Mouse (Mus musculus): ENCODE data around the gene Atat1. TPM values are rescaled to one million over a fixed set of nuclear protein-coding genes. Genes with fewer than 3 reads are reported as not detected.

Atat1 gene
- total and polyA plus RNA-seq, 3 experiments, result 4.4 to 14.4 TPM; not detected in 1

DNA sequence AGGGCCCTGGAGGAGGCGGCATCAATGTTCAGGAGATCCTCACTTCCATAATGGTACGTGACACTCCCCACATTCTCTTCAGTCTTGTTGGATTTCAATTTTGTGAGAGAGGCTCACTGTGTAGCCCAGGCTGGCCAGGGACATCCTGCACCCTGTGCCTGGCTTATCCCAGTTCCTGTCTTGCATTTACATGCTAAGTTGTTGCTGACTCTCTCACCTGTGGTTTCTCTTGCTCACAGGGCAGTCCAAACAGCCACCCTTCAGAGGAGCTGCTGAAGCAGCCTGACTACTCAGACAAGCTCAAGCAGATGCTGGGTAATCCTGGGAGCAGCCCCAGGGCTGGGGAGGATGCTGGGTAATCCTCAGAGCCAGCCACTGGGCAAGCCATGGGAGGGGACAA lies 19.7 kb upstream of the Atat1 start:
- Histone ChIP-seq H3K36me3 (ENCODE audit: control insufficient read depth in 1 of 2, insufficient read depth in 2 of 2, low read length in 2 of 2) (peaks cover 13 to 33% of the 10 kb centered on the region in 2 experiments), H3K27me3 (ENCODE audit: control insufficient read depth in 1 of 2, insufficient read depth in 2 of 2, low read length in 2 of 2) (no peaks in the 10 kb centered on the region), H3K79me2 (ENCODE audit: control insufficient read depth, insufficient read depth, low read length, poor library complexity) (peaks cover 1% of the 10 kb centered on the region; the same call in 1 of the 2 replicates), H3K4me3 (ENCODE audit: control insufficient read depth in 1 of 2, insufficient read depth in 1 of 2, low read depth in 2 of 2, low read length in 2 of 2) (no peak overlapping the region), H3K9me3 (replicated peaks; ENCODE audit: insufficient read depth, low read length) (no peaks in the 10 kb centered on the region), H3K27ac (ENCODE audit: control insufficient read depth, low read depth, low read length) (no peak overlapping the region), H3K9ac (ENCODE audit: control insufficient read depth, low read depth, low read length, poor library complexity, severe bottlenecking) (no peak overlapping the region), H3K4me1 (ENCODE audit: control insufficient read depth in 1 of 2, insufficient read depth in 2 of 2, low read length in 2 of 2) (peaks cover 18 to 29% of the 10 kb centered on the region in 2 experiments)
- no peak for TF ChIP-seq GABPA (IDR thresholded peaks at IDR 0.05; ENCODE audit: low read depth, low read length)
- TF ChIP-seq POLR2AphosphoS2 (IDR thresholded peaks at IDR 0.05; ENCODE audit: low read length), result no peak
- TF ChIP-seq TCF12 (IDR thresholded peaks at IDR 0.05; ENCODE audit: low read depth, low read length), result no peak
- no peak for TF ChIP-seq JUND (IDR thresholded peaks at IDR 0.05; ENCODE audit: low read depth, low read length)
- TF ChIP-seq TAL1 (IDR thresholded peaks at IDR 0.05; ENCODE audit: low read length), result no peak
- TF ChIP-seq NELFE (IDR thresholded peaks at IDR 0.05; ENCODE audit: low read depth, low read length), result no peak
- no peak for TF ChIP-seq GATA1 (IDR thresholded peaks at IDR 0.05; ENCODE audit: low read depth, low read length)
- no peak for DNase-seq (ENCODE audit: low read depth, low spot score)

DNA sequence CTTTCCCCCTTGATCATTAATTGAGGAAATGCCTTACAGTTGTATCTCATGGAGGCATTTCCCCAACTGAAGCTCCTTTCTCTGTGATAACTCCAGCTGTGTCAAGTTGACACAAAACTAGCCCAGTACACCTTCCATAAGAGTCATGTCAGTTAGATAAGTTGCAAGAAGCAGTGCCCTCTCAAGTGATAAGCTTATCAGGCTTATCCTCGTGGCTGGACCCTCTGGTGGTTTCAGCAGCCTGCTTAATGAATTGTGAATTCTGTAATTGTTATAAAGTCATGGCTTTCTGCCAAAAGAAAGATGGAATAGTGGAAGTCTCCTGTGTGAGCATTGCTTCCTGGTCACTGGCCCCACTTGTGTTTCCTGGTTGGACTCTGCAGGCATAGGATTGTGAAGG lies 17.6 kb upstream of the Atat1 start:
- Histone ChIP-seq H3K9ac (ENCODE audit: control insufficient read depth, low read depth, low read length, poor library complexity, severe bottlenecking) (no peak overlapping the region), H3K9me3 (replicated peaks; ENCODE audit: insufficient read depth, low read length) (no peaks in the 10 kb centered on the region), H3K27ac (ENCODE audit: control insufficient read depth, low read depth, low read length) (peak overlapping the region; percentile 86), H3K36me3 (ENCODE audit: control insufficient read depth in 1 of 2, insufficient read depth in 2 of 2, low read length in 2 of 2) (peaks cover 13 to 54% of the 10 kb centered on the region in 2 experiments), H3K27me3 (ENCODE audit: control insufficient read depth in 1 of 2, insufficient read depth in 2 of 2, low read length in 2 of 2) (no peaks in the 10 kb centered on the region), H3K4me3 (ENCODE audit: control insufficient read depth in 1 of 2, insufficient read depth in 1 of 2, low read depth in 2 of 2, low read length in 2 of 2) (no peak overlapping the region), H3K79me2 (ENCODE audit: control insufficient read depth, insufficient read depth, low read length, poor library complexity) (peaks cover 2% of the 10 kb centered on the region; the same call in 1 of the 2 replicates), H3K4me1 (ENCODE audit: control insufficient read depth in 1 of 2, insufficient read depth in 2 of 2, low read length in 2 of 2) (peaks cover 18 to 45% of the 10 kb centered on the region in 2 experiments)
- TF ChIP-seq POLR2AphosphoS2 (IDR thresholded peaks at IDR 0.05; ENCODE audit: low read length), result no peak
- TF ChIP-seq TAL1 (IDR thresholded peaks at IDR 0.05; ENCODE audit: low read length), result peak; percentile 87
- TF ChIP-seq ZMIZ1 (IDR thresholded peaks at IDR 0.05; ENCODE audit: low read depth, low read length), result no peak
- peak; percentile 97 for TF ChIP-seq TCF12 (IDR thresholded peaks at IDR 0.05; ENCODE audit: low read depth, low read length)
- 0 out of 2 replicates have a peak, but pooled peaks have one; percentile 49 for TF ChIP-seq JUND (IDR thresholded peaks at IDR 0.05; ENCODE audit: low read depth, low read length)
- peak; percentile 74; the same call in 1 of the 2 replicates for TF ChIP-seq MYC (IDR thresholded peaks at IDR 0.05; ENCODE audit: low read depth, low read length)
- no peak for TF ChIP-seq MEF2A (IDR thresholded peaks at IDR 0.05; ENCODE audit: extremely low read depth, insufficient replicate concordance, low read depth, low read length, poor library complexity, severe bottlenecking)
- TF ChIP-seq USF2 (IDR thresholded peaks at IDR 0.05; ENCODE audit: borderline replicate concordance in 1 of 2, insufficient read depth in 1 of 2, low read depth in 1 of 2, low read length in 2 of 2), result no peak
- no peak for TF ChIP-seq USF1 (IDR thresholded peaks at IDR 0.05; ENCODE audit: low read depth, low read length)
- peak; percentile 94 for TF ChIP-seq MYB (IDR thresholded peaks at IDR 0.05; ENCODE audit: low read depth, low read length)
- no peak for TF ChIP-seq SMC3 (IDR thresholded peaks at IDR 0.05; ENCODE audit: low read depth, low read length)
- peak; percentile 35; the same call in 1 of the 2 replicates for TF ChIP-seq BHLHE40 (IDR thresholded peaks at IDR 0.05; ENCODE audit: borderline replicate concordance, low read depth, low read length)
- peak; percentile 96 for TF ChIP-seq ETS1 (IDR thresholded peaks at IDR 0.05; ENCODE audit: low read depth, low read length)
- TF ChIP-seq MAFK (IDR thresholded peaks at IDR 0.05; ENCODE audit: borderline replicate concordance, low read depth, low read length), result no peak; the same call in 1 of the 2 replicates
- TF ChIP-seq RCOR1 (IDR thresholded peaks at IDR 0.05; ENCODE audit: low read depth, low read length), result peak; percentile 66; the same call in 1 of the 2 replicates
- TF ChIP-seq HCFC1 (IDR thresholded peaks at IDR 0.05; ENCODE audit: low read depth, low read length), result no peak
- TF ChIP-seq SIN3A (IDR thresholded peaks at IDR 0.05; ENCODE audit: low read length), result peak; percentile 79
- TF ChIP-seq ZC3H11A (IDR thresholded peaks at IDR 0.05; ENCODE audit: low read depth, low read length), result no peak
- TF ChIP-seq POLR2A (IDR thresholded peaks at IDR 0.05; ENCODE audit: control insufficient read depth in 1 of 2, insufficient read depth in 1 of 2, low read depth in 1 of 2, low read length in 2 of 2, poor library complexity in 1 of 2), result no peak; a peak in 2 of 4 replicates
- TF ChIP-seq GATA1 (IDR thresholded peaks at IDR 0.05; ENCODE audit: low read depth, low read length), result peak; percentile 99
- peak; percentile 94 to 95 for TF ChIP-seq EP300 (IDR thresholded peaks at IDR 0.05; ENCODE audit: low read depth in 1 of 2, low read length in 2 of 2)
- no peak for TF ChIP-seq ZNF384 (IDR thresholded peaks at IDR 0.05; ENCODE audit: low read depth, low read length)
- no peak for TF ChIP-seq RAD21 (IDR thresholded peaks at IDR 0.05; ENCODE audit: low read depth, low read length)
- peak; percentile 92 for DNase-seq (ENCODE audit: low read depth, low spot score)
